Mouse (Mus musculus) layer of hippocampus, adult 9-10 months (tissue): ENCODE results near the gene Prkg1.

Experiments used
- DNase-seq: peaks from one replicate; pipeline ENCODE4 v3.0.0; 2022; ENCODE audit warnings: low spot score

Prkg1 gene

GRCm38 (mm10) chr19:30843637-30844036, 921.2 kb downstream of the Prkg1 start:
- DNase-seq: no peak

GRCm38 (mm10) chr19:30843052-30843564, 921.7 kb downstream of the Prkg1 start:
- peak; percentile 76 for DNase-seq

GRCm38 (mm10) chr19:30842640-30843039, 922.2 kb downstream of the Prkg1 start:
- no peak for DNase-seq

- no peak for DNase-seq
These were observed 931.7 kb downstream of the Prkg1 start for GRCm38 (mm10) chr19:30833045-30833651.

- no peak for DNase-seq
These were observed 935.5 kb downstream of the Prkg1 start for GRCm38 (mm10) chr19:30829231-30829775.

- DNase-seq: no peak
These were observed 937.0 kb downstream of the Prkg1 start for GRCm38 (mm10) chr19:30827820-30828219.

GRCm38 (mm10) chr19:30826106-30826505, 938.7 kb downstream of the Prkg1 start:
- no peak for DNase-seq

GRCm38 (mm10) chr19:30815661-30816060, 949.2 kb downstream of the Prkg1 start:
- DNase-seq: peak; percentile 13

- no peak for DNase-seq
These were observed 958.6 kb downstream of the Prkg1 start for GRCm38 (mm10) chr19:30806265-30806664.

- no peak for DNase-seq
These were observed 984.0 kb downstream of the Prkg1 start for GRCm38 (mm10) chr19:30780803-30781202.

- no peak for DNase-seq
These were observed 996.5 kb downstream of the Prkg1 start for GRCm38 (mm10) chr19:30768316-30768715.

GRCm38 (mm10) chr19:30744426-30744825, 1020.4 kb downstream of the Prkg1 start:
- no peak for DNase-seq

GRCm38 (mm10) chr19:30699130-30699529, 1065.7 kb downstream of the Prkg1 start:
- no peak for DNase-seq

- no peak for DNase-seq
These were observed 1073.6 kb downstream of the Prkg1 start for GRCm38 (mm10) chr19:30691258-30691657.

- no peak for DNase-seq
These were observed 1074.1 kb downstream of the Prkg1 start for GRCm38 (mm10) chr19:30690691-30691090.

GRCm38 (mm10) chr19:30687942-30688341, 1076.9 kb downstream of the Prkg1 start:
- DNase-seq: no peak

GRCm38 (mm10) chr19:30676308-30676707, 1088.5 kb downstream of the Prkg1 start:
- no peak for DNase-seq

- DNase-seq: peak; percentile 48
These were observed 1100.6 kb downstream of the Prkg1 start for GRCm38 (mm10) chr19:30664269-30664668.

- no peak for DNase-seq
These were observed 1122.1 kb downstream of the Prkg1 start for GRCm38 (mm10) chr19:30642629-30643170.

GRCm38 (mm10) chr19:30637471-30637870, 1127.4 kb downstream of the Prkg1 start:
- no peak for DNase-seq

- DNase-seq: no peak
These were observed 1133.8 kb downstream of the Prkg1 start for GRCm38 (mm10) chr19:30631051-30631450.

GRCm38 (mm10) chr19:30626036-30626435, 1138.8 kb downstream of the Prkg1 start:
- DNase-seq: no peak

- no peak for DNase-seq
These were observed 1139.4 kb downstream of the Prkg1 start for GRCm38 (mm10) chr19:30625391-30625790.

- DNase-seq: no peak
These were observed 1141.2 kb downstream of the Prkg1 start for GRCm38 (mm10) chr19:30623620-30624019.
